Mouse (Mus musculus): ENCODE measurements around the gene Stim1.

DNA sequence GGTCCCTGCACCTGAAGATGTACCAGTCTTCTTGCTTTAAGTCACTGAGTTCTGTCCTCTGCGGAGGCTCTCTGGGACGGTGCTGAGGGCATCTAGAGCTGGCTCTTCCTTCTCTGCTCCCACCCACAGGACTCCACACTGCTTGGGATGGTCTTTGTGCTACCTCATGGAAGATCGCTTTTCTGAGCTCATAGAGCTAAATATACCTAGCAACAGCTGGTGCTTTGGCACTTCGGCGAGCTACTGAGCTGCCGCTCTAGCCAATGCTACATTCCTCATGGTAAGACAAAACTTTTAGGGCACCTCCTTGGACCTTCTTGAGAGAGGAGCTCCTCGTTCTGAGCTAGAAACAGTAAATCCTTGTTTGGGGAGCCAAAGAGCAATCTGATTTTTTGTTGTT lies 115.6 kb downstream of the Stim1 start:
- TF ChIP-seq CTCF (conservative IDR thresholded peaks at IDR 0.05; ENCODE audit: low read length): no peak
- no peak for TF ChIP-seq NANOG (IDR thresholded peaks at IDR 0.05; ENCODE audit: borderline replicate concordance, low read length)
